Mouse (Mus musculus) liver, adult 2 months (tissue): ENCODE measurements around the gene Cfap44.

Experiments used
- CTCF ChIP-seq: fragments of 200-500 bp; IDR thresholded peaks from 2 replicates; pipeline ENCODE4 v1.5.1; 2011; ENCODE audit warnings: low read depth, low read length, control low read depth
- POLR2A ChIP-seq: fragments of 200-500 bp; IDR thresholded peaks from 2 replicates; pipeline ENCODE4 v1.6.1; 2011; ENCODE audit warnings: low read length, control low read depth; ENCODE audit not compliant: insufficient read depth; ENCODE audit errors: extremely low read depth

- TF ChIP-seq CTCF (no peak), POLR2A (no peak)
These were observed 132.8 kb downstream of the Cfap44 start for GRCm38 (mm10) chr16:44527218-44527905.
